Mouse (Mus musculus) heart, adult 11 months (tissue): ENCODE results near the gene Kdelr1.
A peak's percentile ranks its signal among the peaks of the same experiment; 100 is the strongest.

Source experiments
- DNase-seq: peaks from one replicate; pipeline ENCODE4 v3.0.0; 2022

Kdelr1 gene

DNA sequence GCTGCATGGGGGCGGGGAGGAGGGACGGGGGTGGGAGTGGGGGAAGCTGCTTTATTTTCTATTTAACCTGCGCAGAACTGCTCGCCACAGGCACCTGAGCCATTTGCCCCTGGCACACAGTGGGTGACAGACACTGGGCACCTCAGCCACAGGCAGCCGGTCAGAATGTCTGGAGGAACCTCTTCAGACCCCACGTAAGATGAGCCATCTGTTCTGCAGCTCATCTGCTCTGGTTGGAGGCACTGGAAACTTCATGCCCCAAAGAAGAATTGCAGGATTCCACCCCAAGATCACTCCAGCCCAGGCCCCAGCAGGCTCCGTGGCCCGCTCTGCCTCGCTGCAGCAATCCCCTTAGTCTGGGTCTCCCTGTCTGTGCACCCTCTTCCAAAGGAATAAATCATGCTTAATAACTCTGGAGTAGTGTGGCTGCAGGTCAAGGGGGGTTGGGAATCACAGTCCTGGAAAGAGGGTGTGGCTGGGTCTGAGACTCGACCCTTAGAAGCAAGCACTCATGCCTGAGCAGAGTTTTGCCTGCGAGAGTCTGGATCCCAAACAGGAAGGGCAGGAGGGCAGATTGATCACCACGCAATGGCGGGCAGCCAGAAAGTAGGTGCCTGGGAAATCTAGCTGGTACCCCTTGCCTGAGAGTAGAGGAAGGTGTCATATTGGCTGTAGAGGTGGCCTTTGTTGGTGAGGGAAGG lies 44.6 kb downstream of the Kdelr1 start:
- peak; percentile 91 for DNase-seq

- peak; percentile 91 for DNase-seq
Observed at GRCm38 (mm10) chr7:45917926-45918325, 45.4 kb downstream of the Kdelr1 start.

- peak; percentile 93 for DNase-seq
Observed at GRCm38 (mm10) chr7:45919083-45919671, 46.6 kb downstream of the Kdelr1 start.

- peak; percentile 93 for DNase-seq
Observed at GRCm38 (mm10) chr7:45919761-45920160, 47.2 kb downstream of the Kdelr1 start.

DNA sequence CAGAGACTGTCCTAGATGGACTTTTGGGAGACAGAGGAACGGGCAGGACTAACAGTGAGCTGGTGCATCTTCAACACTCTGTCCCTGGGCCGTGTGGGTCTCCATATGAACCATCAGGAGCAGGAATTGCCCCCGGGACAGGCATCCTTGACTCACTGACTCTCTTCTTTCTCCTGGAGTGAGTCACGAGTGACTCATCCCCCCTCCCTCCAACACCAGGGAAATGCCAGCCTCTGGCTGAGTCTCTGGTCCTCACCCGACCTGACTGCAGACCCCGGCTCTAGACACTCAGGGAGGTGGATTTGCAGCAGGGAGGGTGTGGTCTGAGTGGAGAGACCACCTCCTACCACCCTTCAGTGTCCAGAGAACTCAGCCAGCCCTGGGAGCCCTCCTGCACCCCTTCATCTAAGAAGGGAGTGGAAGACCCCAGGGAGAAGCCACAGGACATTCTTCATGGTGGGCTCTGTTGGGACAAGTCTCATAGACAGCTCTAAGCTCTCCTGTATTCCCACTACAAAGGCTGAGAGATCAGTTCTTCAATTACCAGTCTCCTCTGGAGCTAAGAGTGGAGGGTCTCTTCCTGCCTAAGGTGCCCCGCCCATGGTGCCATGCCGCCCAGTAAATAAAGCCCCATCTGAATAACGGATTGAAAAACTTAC lies 48.1 kb downstream of the Kdelr1 start:
- peak; percentile 97 for DNase-seq

- DNase-seq, result peak; percentile 98
Observed at GRCm38 (mm10) chr7:45921242-45921621, 48.7 kb downstream of the Kdelr1 start, which contains the start of gene Emp3. Gene Emp3 (minus strand): TSS chr7:45921404.

DNA sequence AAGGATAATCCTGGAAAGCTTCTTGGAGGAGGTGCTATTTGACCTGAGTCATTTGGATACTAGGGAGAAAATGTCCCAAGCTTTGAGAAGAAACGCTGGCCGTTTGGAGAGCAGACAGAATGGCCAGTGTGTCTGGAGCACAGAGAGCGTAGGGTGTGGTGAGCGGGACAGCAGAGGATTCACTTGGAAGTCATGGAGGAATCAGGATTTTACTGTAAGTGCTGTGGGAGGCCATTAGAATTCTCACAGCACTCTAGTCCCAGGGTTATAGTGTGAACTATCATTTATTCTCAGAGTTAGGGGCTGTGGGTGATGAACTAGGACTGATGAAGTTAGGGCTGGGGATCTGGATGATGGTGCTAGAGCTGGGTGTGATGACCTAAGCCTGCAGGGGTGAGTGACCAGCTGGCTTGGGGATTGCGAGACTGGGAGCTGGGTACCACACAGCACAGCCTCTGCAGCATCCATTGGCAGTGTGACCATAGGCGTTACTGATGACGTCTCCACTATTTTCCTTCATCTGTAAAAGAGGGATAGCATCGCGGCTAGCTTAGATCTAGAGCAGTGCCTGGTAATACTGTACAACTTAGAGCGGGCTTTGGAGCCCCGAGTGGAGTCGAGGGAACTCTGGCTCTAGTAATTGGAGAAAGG lies 49.5 kb downstream of the Kdelr1 start:
- DNase-seq, result peak; percentile 96

GRCm38 (mm10) chr7:45922928-45923761 lies 50.6 kb downstream of the Kdelr1 start:
- DNase-seq, result peak; percentile 100

DNA sequence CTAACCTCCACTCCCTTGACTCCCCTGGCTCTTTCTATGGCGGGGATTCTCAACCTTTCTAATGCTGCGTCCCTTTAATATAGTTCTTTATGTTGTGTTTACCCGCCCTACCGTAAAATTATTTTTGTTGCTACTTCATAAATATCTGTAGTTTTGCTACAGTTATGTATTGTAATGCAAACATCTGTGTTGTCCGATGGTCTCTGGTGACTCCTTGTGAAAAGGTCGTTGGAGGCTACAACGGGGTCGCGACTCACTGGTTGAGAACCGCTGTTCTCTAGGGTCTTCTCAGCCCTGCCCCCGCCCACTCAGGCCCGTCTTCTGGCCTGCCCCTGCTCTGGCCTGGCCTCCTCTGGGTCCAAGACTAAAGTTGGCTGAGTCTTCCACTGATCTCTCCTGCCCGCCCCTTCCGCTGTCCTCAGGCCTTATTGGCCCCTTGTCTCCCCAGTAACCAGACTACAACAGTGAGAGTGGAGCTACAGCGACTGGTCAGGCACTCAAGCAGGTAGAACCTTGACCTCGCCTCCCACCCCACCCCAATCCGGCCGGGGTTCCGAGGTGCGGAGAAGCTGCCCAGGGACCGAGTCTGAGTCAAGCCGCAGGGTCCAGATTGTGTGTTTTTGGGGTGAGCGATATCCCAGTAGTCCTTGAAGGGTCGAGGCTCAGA lies 51.3 kb downstream of the Kdelr1 start, which contains the start of gene Ccdc114:
TSS of gene Ccdc114 (plus strand) at position 311 of the 667 bp plus-strand sequence.
- DNase-seq, result peak; percentile 100

- DNase-seq, result peak; percentile 95
Observed at GRCm38 (mm10) chr7:45924429-45924816, 51.9 kb downstream of the Kdelr1 start.

GRCm38 (mm10) chr7:45928626-45929295 lies 56.2 kb downstream of the Kdelr1 start:
- DNase-seq, result no peak

- DNase-seq, result no peak
Observed at GRCm38 (mm10) chr7:45929688-45930087, 57.1 kb downstream of the Kdelr1 start.
